Mouse (Mus musculus) limb, embryonic 14.5 days (tissue): ENCODE data around the gene Coil. TPM values are rescaled to one million over a fixed set of nuclear protein-coding genes. Genes with fewer than 3 reads are reported as not detected.
"Not testable (repeated sequence)": the region's sequence is repeated elsewhere in the genome, so short reads cannot be mapped to it uniquely, and the experiment has no call there.

ENCODE experiments used
- ATAC-seq: fragments of 200-750 bp; cut with Nextera tagmentation; 2 replicates; pipeline ENCODE4 v1.8.0; 2017; ENCODE audit warnings: low read depth, moderate number of reproducible peaks, moderate TSS enrichment; ENCODE audit not compliant: low FRiP score
- DNase-seq: peaks from one replicate; pipeline ENCODE4 v3.0.0-alpha.2; 2015; ENCODE audit warnings: low spot score
- H3K27ac ChIP-seq: fragments of 300-500 bp; sonication (generic); replicated peaks from 2 replicates; pipeline ENCODE4 v1.5.1; 2014; ENCODE audit warnings: low read depth, mild to moderate bottlenecking, low read length, moderate library complexity, mixed read lengths
- H3K27me3 ChIP-seq: fragments of 300-500 bp; sonication (generic); 2 replicates; pipeline ENCODE4 v1.6.1; 2014; ENCODE audit warnings: low read length, mixed read lengths; ENCODE audit not compliant: control insufficient read depth, insufficient read depth
- H3K36me3 ChIP-seq: fragments of 300-500 bp; sonication (generic); 2 replicates; pipeline ENCODE4 v1.6.1; 2014; ENCODE audit warnings: mild to moderate bottlenecking, low read length, moderate library complexity, mixed read lengths; ENCODE audit not compliant: control insufficient read depth, insufficient read depth
- H3K4me1 ChIP-seq: fragments of 300-500 bp; sonication (generic); 2 replicates; pipeline ENCODE4 v1.6.1; 2014; ENCODE audit warnings: antibody characterized with exemption, low read length, mixed read lengths; ENCODE audit not compliant: control insufficient read depth, insufficient read depth
- H3K4me2 ChIP-seq: fragments of 300-500 bp; sonication (generic); replicated peaks from 2 replicates; pipeline ENCODE4 v1.6.1; 2014; ENCODE audit warnings: low read depth, mild to moderate bottlenecking, low read length, moderate library complexity; ENCODE audit not compliant: severe bottlenecking
- H3K4me3 ChIP-seq: fragments of 300-500 bp; sonication (generic); replicated peaks from 2 replicates; pipeline ENCODE4 v1.5.1; 2014; ENCODE audit warnings: low read length
- H3K9ac ChIP-seq: fragments of 300-500 bp; sonication (generic); 2 replicates; pipeline ENCODE4 v1.6.1; 2014; ENCODE audit warnings: mild to moderate bottlenecking, low read depth, low read length, moderate library complexity; ENCODE audit not compliant: severe bottlenecking
- H3K9me3 ChIP-seq: fragments of 300-500 bp; sonication (generic); 2 replicates; pipeline ENCODE4 v1.6.1; 2016; ENCODE audit warnings: low read length; ENCODE audit not compliant: control insufficient read depth
- POLR2A ChIP-seq: fragments of 200-500 bp; IDR thresholded peaks from 2 replicates; pipeline ENCODE4 v1.8.0; 2012; ENCODE audit warnings: inconsistent platforms, mild to moderate bottlenecking, moderate library complexity, borderline replicate concordance; ENCODE audit not compliant: insufficient read depth, insufficient read length; ENCODE audit errors: extremely low read depth
- WGBS: fragments of 180-500 bp; shearing (Covaris S2); extraction: QIAGEN DNeasy Blood & Tissue Kit; methylation state at CpG from one replicate; pipeline ENCODE4 v1.1.7; 2014; 5-methylcytosine and 5-hydroxymethylcytosine counted together
- polyA plus RNA-seq, 2 experiments: library from polyadenylated mRNA; depleted of rRNA in 1 of 2; stranded (reverse) in 1 of 2; unstranded in 1 of 2; fragments of >200 nt; fragmentation: Nextera tagmentation in 1 of 2; extraction: Ambion mirVana in 1 of 2; gene quantifications; 2 replicates each; pipeline versions ENCODE4 v1.2.1 to v1.2.3; 2012 to 2014

Coil gene
- polyA plus RNA-seq, 2 experiments = 12.4 to 21.6 TPM

DNA sequence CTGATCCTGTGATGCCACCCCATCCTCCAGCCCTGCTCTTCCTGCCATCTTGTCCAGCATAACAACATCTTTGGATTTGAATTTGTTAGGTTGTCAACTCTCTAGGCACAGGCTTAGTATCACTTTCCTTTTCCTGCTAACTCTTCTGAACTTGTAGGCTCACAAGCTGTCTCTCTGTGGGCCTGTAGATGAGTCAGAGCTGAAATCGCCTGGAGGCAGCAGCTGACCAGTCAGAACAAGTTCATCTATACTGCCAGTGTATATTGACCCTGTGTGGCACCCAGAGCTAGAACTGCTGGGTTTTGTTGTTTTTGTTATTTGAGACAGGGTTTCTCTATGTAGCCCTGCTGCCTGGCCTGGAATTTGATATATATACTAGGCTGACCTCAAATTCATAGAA is 61.1 kb downstream of the Coil start:
- Histone ChIP-seq H3K4me2 (no peak overlapping the region), H3K9ac (no peak overlapping the region), H3K4me3 (no peak overlapping the region), H3K36me3 (no peaks in the 10 kb centered on the region), H3K27me3 (no peaks in the 10 kb centered on the region), H3K27ac (no peak overlapping the region), H3K9me3 (no peaks in the 10 kb centered on the region), H3K4me1 (no peaks in the 10 kb centered on the region)
- no peak for DNase-seq
- no peak for TF ChIP-seq POLR2A
- 54% methylated on average over 1 of the region's 1 CpGs for WGBS
- ATAC-seq = no peak

DNA sequence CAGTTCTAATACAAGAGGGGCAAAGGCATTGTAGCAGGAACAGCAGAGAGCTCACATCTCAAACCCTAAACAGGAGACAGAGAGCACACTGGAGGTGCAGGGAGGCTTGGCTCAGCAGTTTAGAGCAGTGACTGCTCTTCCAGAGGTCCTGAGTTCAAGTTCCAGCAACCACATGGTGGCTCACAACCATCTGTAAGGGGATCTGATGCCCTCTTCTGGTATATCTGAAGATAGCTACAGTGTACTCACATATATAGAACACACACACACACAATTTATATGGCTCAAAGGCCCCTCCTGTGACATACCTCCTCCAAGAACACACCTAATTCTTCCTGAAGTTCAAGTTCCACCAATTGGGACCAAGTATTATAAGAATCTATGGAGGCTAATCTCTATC is 64.5 kb downstream of the Coil start:
- no peak overlapping the region for H3K4me3 ChIP-seq
- peaks cover 17% of the 10 kb centered on the region for H3K36me3 ChIP-seq
- TF ChIP-seq POLR2A = no peak
- H3K27ac ChIP-seq = no peak overlapping the region
- H3K4me2 ChIP-seq = no peak overlapping the region
- no peak for ATAC-seq
- no peaks in the 10 kb centered on the region for H3K9me3 ChIP-seq
- H3K27me3 ChIP-seq = no peaks in the 10 kb centered on the region
- DNase-seq = no peak
- no peak overlapping the region for H3K9ac ChIP-seq
- no peaks in the 10 kb centered on the region for H3K4me1 ChIP-seq

DNA sequence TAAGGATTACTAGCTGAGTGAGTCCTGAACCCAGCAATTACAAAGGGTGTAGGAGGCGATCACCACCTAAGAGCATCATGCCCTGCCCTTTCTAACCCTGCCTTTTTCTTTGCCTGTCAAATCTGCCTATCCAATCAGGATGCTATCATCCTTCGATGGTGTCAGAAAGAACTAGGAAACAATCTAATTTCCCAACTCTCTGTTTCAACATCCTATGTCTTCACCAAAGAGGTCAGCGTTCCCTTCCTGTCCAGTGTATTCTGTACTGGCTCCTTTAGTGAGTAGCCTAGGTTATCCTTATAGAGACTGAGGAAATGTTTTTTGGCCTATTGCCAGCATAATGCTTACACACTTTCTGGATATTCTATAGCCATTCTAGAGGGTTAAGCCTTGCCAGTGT is 65.5 kb downstream of the Coil start:
- Histone ChIP-seq H3K27ac (no peak overlapping the region), H3K4me3 (no peak overlapping the region), H3K27me3 (no peaks in the 10 kb centered on the region), H3K36me3 (peaks cover 26% of the 10 kb centered on the region), H3K9me3 (no peaks in the 10 kb centered on the region), H3K4me2 (no peak overlapping the region), H3K4me1 (no peaks in the 10 kb centered on the region), H3K9ac (no peak overlapping the region)
- 88% methylated on average over 3 of the region's 3 CpGs for WGBS
- ATAC-seq = no peak
- DNase-seq = no peak
- no peak for TF ChIP-seq POLR2A

DNA sequence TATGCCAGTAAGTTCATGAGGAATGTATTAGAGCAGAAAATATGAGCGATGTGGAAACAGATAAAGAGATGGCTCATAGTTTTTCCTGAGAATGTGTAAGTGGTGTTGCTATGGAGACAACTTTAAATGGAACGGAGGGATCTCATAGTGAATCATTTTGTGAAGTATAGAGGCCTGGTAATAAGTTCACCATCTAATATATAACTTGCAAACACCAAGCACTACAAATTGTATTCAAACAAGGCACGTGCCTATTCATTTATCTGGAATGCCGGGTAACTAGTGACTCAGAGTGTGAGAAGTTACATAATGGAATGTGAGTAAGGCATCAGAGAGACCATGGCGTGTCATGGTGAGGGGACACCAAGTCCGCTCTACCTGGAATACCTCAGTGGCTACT is 68.4 kb downstream of the Coil start:
- no peak overlapping the region for H3K27ac ChIP-seq
- H3K27me3 ChIP-seq = no peaks in the 10 kb centered on the region
- no peak for DNase-seq
- 91% methylated on average over 6 of the region's 6 CpGs for WGBS
- H3K4me1 ChIP-seq = no peaks in the 10 kb centered on the region
- H3K36me3 ChIP-seq = peaks cover 38% of the 10 kb centered on the region
- H3K9me3 ChIP-seq = no peaks in the 10 kb centered on the region
- H3K4me2 ChIP-seq = no peak overlapping the region
- TF ChIP-seq POLR2A = no peak
- H3K9ac ChIP-seq = no peak overlapping the region
- H3K4me3 ChIP-seq = no peak overlapping the region
- no peak for ATAC-seq

DNA sequence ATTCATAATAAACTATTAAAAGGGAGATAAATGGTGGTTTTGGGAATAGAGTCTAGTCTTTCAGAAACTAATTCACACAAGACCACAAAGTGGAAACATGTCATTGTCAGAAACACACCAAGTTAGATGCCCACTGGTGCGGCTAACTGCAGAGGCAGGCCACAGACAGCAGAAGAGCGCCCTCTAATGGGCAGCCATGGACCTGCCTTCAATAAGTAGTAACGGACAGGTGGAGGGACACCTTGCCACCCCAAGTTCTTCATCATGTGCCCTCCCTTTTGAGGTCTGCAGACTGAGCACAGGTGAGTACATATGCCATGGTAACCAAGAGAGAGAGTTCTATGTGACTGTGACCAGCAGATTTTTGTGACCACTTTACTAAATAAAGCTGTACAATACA is 69.3 kb downstream of the Coil start:
- no peaks in the 10 kb centered on the region for H3K9me3 ChIP-seq
- H3K4me2 ChIP-seq = no peak overlapping the region
- no peak overlapping the region for H3K27ac ChIP-seq
- WGBS = 33% methylated on average over 3 of the region's 3 CpGs
- no peak overlapping the region for H3K4me3 ChIP-seq
- no peak for TF ChIP-seq POLR2A
- H3K36me3 ChIP-seq = peaks cover 44% of the 10 kb centered on the region
- H3K9ac ChIP-seq = no peak overlapping the region
- DNase-seq = no peak
- H3K4me1 ChIP-seq = no peaks in the 10 kb centered on the region
- H3K27me3 ChIP-seq = no peaks in the 10 kb centered on the region
- no peak for ATAC-seq

DNA sequence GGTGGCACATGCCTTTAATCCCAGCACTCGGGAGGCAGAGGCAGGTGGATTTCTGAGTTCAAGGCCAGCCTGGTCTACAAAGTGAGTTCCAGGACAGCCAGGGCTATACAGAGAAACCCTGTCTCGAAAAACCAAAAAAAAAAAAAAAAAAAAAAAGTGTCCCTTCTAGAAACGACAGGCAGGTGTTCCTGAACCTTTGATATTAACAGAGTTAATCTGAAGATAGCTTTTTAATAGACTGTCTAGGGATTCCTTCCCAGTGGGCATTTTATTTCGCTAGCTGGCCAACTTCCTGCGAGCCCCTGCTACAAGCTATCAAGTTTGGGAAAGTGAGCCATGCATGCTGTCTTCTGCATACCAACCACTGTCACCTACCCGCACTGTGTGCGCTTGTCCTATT is 71.0 kb downstream of the Coil start:
- H3K36me3 ChIP-seq = peaks cover 59% of the 10 kb centered on the region
- not testable (repeated sequence) for H3K9me3 ChIP-seq, H3K9ac ChIP-seq, H3K4me1 ChIP-seq, ATAC-seq, H3K4me3 ChIP-seq, H3K4me2 ChIP-seq, H3K27me3 ChIP-seq, H3K27ac ChIP-seq, DNase-seq
- WGBS = 87% methylated on average over 6 of the region's 7 CpGs

Other genes with a start within 250 kb of the Coil start
- 31.4 and 33.5 TPM in 2 replicates for gene Akap1, start 105.7 kb upstream of the Coil start, polyA plus RNA-seq (2012; rRNA removed)
- gene Akap1, start 105.7 kb upstream of the Coil start, polyA plus RNA-seq (2014; fragmentation: Nextera tagmentation; extraction: Ambion mirVana) = 14.9 and 15.0 TPM in 2 replicates
- 42.3 and 46.5 TPM in 2 replicates for gene Scpep1, start 14.8 kb upstream of the Coil start, polyA plus RNA-seq (2012; rRNA removed)
- 83.5 and 94.1 TPM in 2 replicates for gene Scpep1, start 14.8 kb upstream of the Coil start, polyA plus RNA-seq (2014; fragmentation: Nextera tagmentation; extraction: Ambion mirVana)
- gene Elobl, start 3.3 kb upstream of the Coil start, polyA plus RNA-seq (2012; rRNA removed) = not detected in 2 replicates
- not detected in 2 replicates for gene Elobl, start 3.3 kb upstream of the Coil start, polyA plus RNA-seq (2014; fragmentation: Nextera tagmentation; extraction: Ambion mirVana)
- gene Trim25, start 29.1 kb downstream of the Coil start, polyA plus RNA-seq (2012; rRNA removed) = 5.6 and 6.2 TPM in 2 replicates
- 5.8 and 6.1 TPM in 2 replicates for gene Trim25, start 29.1 kb downstream of the Coil start, polyA plus RNA-seq (2014; fragmentation: Nextera tagmentation; extraction: Ambion mirVana)
- gene Dgke, start 96.6 kb downstream of the Coil start, polyA plus RNA-seq (2012; rRNA removed) = 6.2 and 7.0 TPM in 2 replicates
- gene Dgke, start 96.6 kb downstream of the Coil start, polyA plus RNA-seq (2014; fragmentation: Nextera tagmentation; extraction: Ambion mirVana) = 3.3 and 3.6 TPM in 2 replicates
- gene Gm525, start 103.6 kb downstream of the Coil start, polyA plus RNA-seq (2012; rRNA removed) = 2.3 and 3.1 TPM in 2 replicates
- 1.8 and 2.1 TPM in 2 replicates for gene Gm525, start 103.6 kb downstream of the Coil start, polyA plus RNA-seq (2014; fragmentation: Nextera tagmentation; extraction: Ambion mirVana)